Mouse (Mus musculus) layer of hippocampus, adult 6 months (tissue): ENCODE measurements around the gene Fam129b. TPM values are rescaled to one million over a fixed set of nuclear protein-coding genes. Genes with fewer than 3 reads are reported as not detected.

ENCODE experiments used
- long read RNA-seq, 2 experiments: library from polyadenylated mRNA; unstranded; transcript quantifications; one replicate each; pipeline ENCODE4 v2.0.0; 2019 to 2020
- polyA plus RNA-seq: library from polyadenylated mRNA; unstranded; fragments of <200 nt; fragmentation: Nextera tagmentation; gene quantifications from 2 replicates; pipeline ENCODE4 v1.2.3, GENCODE M21; 2021

The Fam129b gene
- polyA plus RNA-seq, result 3.9 and 5.1 TPM in 2 replicates
- long read RNA-seq, experiment 1, transcript Fam129b-201 (14 exons, 3,714 nt), result major isoform, 6 of 11 reads
- long read RNA-seq, experiment 1, partial matches to known transcripts, result 4 of 11 reads
- long read RNA-seq, experiment 1, other reads (novel, unspliced or antisense), result 1 of 11 reads
- long read RNA-seq, experiment 2, transcript Fam129b-201 (14 exons, 3,714 nt), result major isoform, 51 of 65 reads
- long read RNA-seq, experiment 2, partial matches to known transcripts, result 10 of 65 reads
- long read RNA-seq, experiment 2, other reads (novel, unspliced or antisense), result 4 of 65 reads

DNA sequence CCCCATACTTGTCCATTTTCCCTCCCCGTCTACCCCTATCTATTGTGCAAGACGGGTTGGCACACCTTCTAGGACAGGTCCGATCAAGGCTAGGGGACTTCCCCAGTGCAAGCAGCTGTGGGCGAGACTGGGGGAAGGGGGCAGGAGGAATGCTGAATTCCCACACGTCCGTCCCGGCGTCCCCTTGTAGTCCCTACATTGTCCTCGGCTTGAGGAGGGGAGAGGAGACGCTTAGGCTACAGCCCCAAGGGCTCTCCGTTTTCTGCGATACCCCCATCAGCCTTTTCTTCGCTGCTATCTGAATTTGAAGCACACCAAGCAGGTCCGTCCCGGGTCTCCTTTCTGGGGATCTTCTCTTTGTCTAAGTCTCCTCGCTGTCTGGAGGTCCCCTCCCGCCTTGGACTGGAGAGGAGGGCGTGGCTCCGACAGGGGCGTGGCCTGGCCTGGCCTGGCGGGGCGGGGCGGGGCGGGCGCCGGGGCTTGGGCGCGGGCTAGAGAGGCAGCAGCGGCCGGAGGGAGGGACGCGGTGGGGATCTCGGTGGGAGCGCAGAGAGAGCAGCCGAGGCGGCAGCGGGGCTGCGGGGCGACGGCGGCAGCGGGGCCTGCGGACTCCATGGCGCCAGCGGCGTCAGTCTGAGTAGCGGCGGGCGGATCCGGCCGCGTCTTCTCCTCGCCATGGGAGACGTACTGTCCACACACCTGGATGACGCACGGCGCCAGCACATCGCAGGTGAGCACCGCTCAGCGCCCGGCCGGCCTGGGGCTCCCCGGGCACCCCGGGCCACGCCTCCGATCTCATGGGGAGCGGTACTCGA is at the start of gene Fam129b:
Gene Fam129b, plus strand, starts transcription at position 440 of the 815 bp plus-strand sequence.

DNA sequence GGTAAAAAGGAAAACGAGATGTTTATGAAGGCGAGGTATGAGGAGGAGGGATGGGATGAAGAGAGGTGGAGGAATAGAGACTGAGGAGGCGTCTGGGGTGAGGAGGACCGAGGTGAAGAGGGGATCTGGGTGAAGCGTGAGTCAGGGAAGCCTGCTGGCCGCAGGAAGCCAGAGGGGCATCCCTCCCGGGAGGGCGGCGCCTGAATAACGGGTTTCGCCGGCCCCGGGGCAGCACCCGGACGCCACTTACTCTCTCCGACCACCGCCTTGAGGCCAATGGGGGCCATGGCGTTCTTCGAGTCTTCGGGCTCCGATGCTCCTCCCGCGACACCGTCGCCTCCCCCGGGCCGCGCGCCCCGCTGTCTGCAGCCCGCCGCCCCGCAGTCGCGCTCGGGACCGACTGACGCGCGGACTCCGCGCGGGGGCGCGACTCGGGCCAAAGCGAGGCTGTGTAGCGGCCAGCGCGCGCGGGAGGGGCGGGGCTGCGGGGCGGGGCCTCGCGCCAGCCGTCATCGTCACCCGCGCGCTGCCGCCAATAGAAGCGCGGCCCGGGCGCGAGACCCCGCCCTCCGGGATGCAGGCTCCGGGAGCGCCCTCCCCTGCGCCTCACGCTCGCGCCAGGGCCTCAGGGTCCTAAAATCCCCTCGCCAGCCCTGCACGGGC is 29.0 kb upstream of the Fam129b start, which contains the start of gene Stxbp1:
Gene Stxbp1, minus strand, starts transcription at position 441 of the 663 bp plus-strand sequence.

DNA sequence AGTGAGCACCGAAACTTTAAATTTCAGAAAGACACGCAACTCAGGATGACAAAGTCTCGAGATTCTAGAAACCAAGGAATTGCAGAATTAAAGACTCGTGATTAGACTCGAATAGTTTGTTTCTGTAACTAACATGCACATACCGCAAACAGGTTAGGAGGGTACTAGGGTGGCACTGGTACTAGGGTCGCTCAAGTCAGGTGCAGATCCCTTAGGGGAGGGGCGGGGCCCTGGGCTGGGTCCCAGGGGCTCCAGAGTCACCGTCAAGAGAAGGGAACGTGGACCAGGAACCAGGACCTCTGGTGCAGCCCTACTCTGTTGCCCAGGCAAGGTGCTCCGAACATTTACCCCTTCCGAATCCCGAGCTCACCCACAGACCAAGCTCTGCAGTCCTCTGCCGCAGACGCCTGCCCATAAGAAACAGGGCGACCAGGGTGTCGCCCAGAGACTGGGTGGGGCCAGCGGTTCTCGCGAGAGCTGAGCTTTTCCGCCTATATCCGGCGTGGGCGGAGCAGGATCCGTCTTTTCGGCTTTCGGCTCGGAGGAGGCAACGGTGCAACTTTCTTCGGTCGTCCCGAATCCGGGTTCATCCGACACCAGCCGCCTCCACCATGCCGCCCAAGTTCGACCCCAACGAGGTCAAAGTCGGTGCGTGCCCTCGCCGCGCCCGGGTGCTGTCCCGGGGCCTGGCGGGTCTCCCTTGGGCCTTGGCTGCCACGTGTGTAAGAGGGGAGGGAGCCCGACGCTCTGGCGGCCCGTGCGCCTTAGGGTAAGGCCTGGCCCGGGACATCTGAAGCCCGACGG is 85.5 kb downstream of the Fam129b start, which contains the start of the genes Rpl12 and Lrsam1:
Gene Rpl12, plus strand, starts transcription at position 368 of the 804 bp plus-strand sequence.
Gene Lrsam1, minus strand, starts transcription at position 423 of the 804 bp plus-strand sequence.

Other genes with a start within 250 kb of the Fam129b start
- 14.0 and 18.7 TPM in 2 replicates for gene Eng, start 229.5 kb upstream of the Fam129b start, polyA plus RNA-seq
- gene Fpgs, start 172.0 kb upstream of the Fam129b start, polyA plus RNA-seq, result 6.2 and 6.9 TPM in 2 replicates
- gene Cdk9, start 163.0 kb upstream of the Fam129b start, polyA plus RNA-seq, result 12.5 and 15.1 TPM in 2 replicates
- gene Sh2d3c, start 155.1 kb upstream of the Fam129b start, polyA plus RNA-seq, result 21.5 and 27.3 TPM in 2 replicates
- 0.41 and 0.60 TPM in 2 replicates for gene 6330409D20Rik, start 135.1 kb upstream of the Fam129b start, polyA plus RNA-seq
- gene Tor2a, start 118.9 kb upstream of the Fam129b start, polyA plus RNA-seq, result 49.3 and 49.8 TPM in 2 replicates
- gene Ttc16, start 100.5 kb upstream of the Fam129b start, polyA plus RNA-seq, result 0.33 and 0.49 TPM in 2 replicates
- 7.0 and 7.9 TPM in 2 replicates for gene Ptrh1, start 100.3 kb upstream of the Fam129b start, polyA plus RNA-seq
- 0.60 and 1.1 TPM in 2 replicates for gene Cfap157, start 91.7 kb upstream of the Fam129b start, polyA plus RNA-seq
- 256 and 296 TPM in 2 replicates for gene Stxbp1, start 28.9 kb upstream of the Fam129b start, polyA plus RNA-seq
- 411 and 455 TPM in 2 replicates for gene Rpl12, start 85.4 kb downstream of the Fam129b start, polyA plus RNA-seq
- 7.7 and 9.4 TPM in 2 replicates for gene Lrsam1, start 85.5 kb downstream of the Fam129b start, polyA plus RNA-seq
- 27.9 and 30.1 TPM in 2 replicates for gene Slc2a8, start 106.0 kb downstream of the Fam129b start, polyA plus RNA-seq